Mouse (Mus musculus) intestine, postnatal 0 days (tissue): ENCODE data around the gene Zfp280d. TPM values are rescaled to one million over a fixed set of nuclear protein-coding genes. Genes with fewer than 3 reads are reported as not detected.

Experiments
- ATAC-seq: fragments of 200-750 bp; cut with Nextera tagmentation; 2 replicates; pipeline ENCODE4 v1.8.0; 2017; ENCODE audit warnings: mild to moderate bottlenecking, moderate TSS enrichment, moderate library complexity
- H3K27ac ChIP-seq: fragments of 300-500 bp; sonication (generic); 2 replicates; pipeline ENCODE4 v1.5.1; 2014; ENCODE audit warnings: mild to moderate bottlenecking, low read depth, low read length, moderate library complexity
- H3K27me3 ChIP-seq: fragments of 300-500 bp; sonication (generic); replicated peaks from 2 replicates; pipeline ENCODE4 v1.6.1; 2014; ENCODE audit warnings: low read length, mixed read lengths; ENCODE audit not compliant: control insufficient read depth, insufficient read depth
- H3K36me3 ChIP-seq: fragments of 300-500 bp; sonication (generic); 2 replicates; pipeline ENCODE4 v1.6.1; 2014; ENCODE audit warnings: mild to moderate bottlenecking, moderate library complexity; ENCODE audit not compliant: control insufficient read depth, insufficient read depth
- H3K4me1 ChIP-seq: fragments of 300-500 bp; sonication (generic); replicated peaks from 2 replicates; pipeline ENCODE4 v1.6.1; 2014; ENCODE audit warnings: antibody characterized with exemption, low read length, mixed read lengths; ENCODE audit not compliant: control insufficient read depth, insufficient read depth
- H3K4me2 ChIP-seq: fragments of 300-500 bp; sonication (generic); replicated peaks from 2 replicates; pipeline ENCODE4 v1.6.1; 2014; ENCODE audit warnings: low read depth, mild to moderate bottlenecking, moderate library complexity
- H3K4me3 ChIP-seq: fragments of 300-500 bp; sonication (generic); 2 replicates; pipeline ENCODE4 v1.5.1; 2014; ENCODE audit warnings: low read depth, low read length
- H3K9ac ChIP-seq: fragments of 300-500 bp; sonication (generic); 2 replicates; pipeline ENCODE4 v1.6.1; 2014; ENCODE audit warnings: mild to moderate bottlenecking, low read depth, low read length
- H3K9me3 ChIP-seq: fragments of 300-500 bp; sonication (generic); 2 replicates; pipeline ENCODE4 v1.6.1; 2016; ENCODE audit warnings: mixed run types; ENCODE audit not compliant: control insufficient read depth
- CTCF ChIP-seq: sonication (generic); IDR thresholded peaks from 2 replicates; pipeline ENCODE4 v1.5.1; 2016; ENCODE audit warnings: low read depth, mild to moderate bottlenecking, control low read depth, antibody characterized with exemption, moderate library complexity
- WGBS: fragments of 180-500 bp; shearing (Covaris S2); extraction: QIAGEN DNeasy Blood & Tissue Kit; methylation state at CpG from one replicate; pipeline ENCODE4 v1.1.7; 2014; 5-methylcytosine and 5-hydroxymethylcytosine counted together
- polyA plus RNA-seq: library from polyadenylated mRNA; unstranded; fragments of >200 nt; fragmentation: Nextera tagmentation; extraction: Ambion mirVana; gene quantifications from 2 replicates; pipeline ENCODE4 v1.2.1, GENCODE M21; 2015

Gene Zfp280d
- polyA plus RNA-seq, 1 experiment from 2014 or later: 11.5 TPM

GRCm38 (mm10) chr9:72408131-72408586 is 133.5 kb downstream of the Zfp280d start:
- Histone ChIP-seq H3K27me3 (no peaks in the 10 kb centered on the region), H3K27ac (no peak overlapping the region), H3K9ac (no peak overlapping the region), H3K36me3 (no peaks in the 10 kb centered on the region), H3K4me1 (no peaks in the 10 kb centered on the region), H3K4me3 (peak overlapping the region; percentile 34), H3K4me2 (peak overlapping the region; percentile 69), H3K9me3 (no peaks in the 10 kb centered on the region)
- peak; percentile 97 for TF ChIP-seq CTCF
- 9% methylated on average over 12 of the region's 12 CpGs for WGBS
- ATAC-seq: peak; percentile 66; the same call in 1 of the 2 replicates

- 47% methylated on average over 15 of the region's 15 CpGs for WGBS
- H3K36me3 ChIP-seq: no peaks in the 10 kb centered on the region
- H3K27me3 ChIP-seq: no peaks in the 10 kb centered on the region
- TF ChIP-seq CTCF: no peak
- no peak overlapping the region for H3K4me3 ChIP-seq
- no peak for ATAC-seq
- H3K27ac ChIP-seq: no peak overlapping the region
- no peaks in the 10 kb centered on the region for H3K9me3 ChIP-seq
- no peak overlapping the region for H3K9ac ChIP-seq
- H3K4me2 ChIP-seq: no peak overlapping the region
- H3K4me1 ChIP-seq: no peaks in the 10 kb centered on the region
Observed at GRCm38 (mm10) chr9:72409381-72410225, 134.9 kb downstream of the Zfp280d start.

GRCm38 (mm10) chr9:72411746-72412145 is 137.1 kb downstream of the Zfp280d start:
- no peak for ATAC-seq
- TF ChIP-seq CTCF: peak; percentile 61
- Histone ChIP-seq H3K27me3 (no peaks in the 10 kb centered on the region), H3K9me3 (no peaks in the 10 kb centered on the region), H3K4me2 (no peak overlapping the region), H3K27ac (no peak overlapping the region), H3K4me1 (no peaks in the 10 kb centered on the region), H3K4me3 (no peak overlapping the region), H3K36me3 (no peaks in the 10 kb centered on the region), H3K9ac (no peak overlapping the region)
- 95% methylated on average over 2 of the region's 2 CpGs for WGBS

Other genes with a start within 250 kb of the Zfp280d start
- 19.1 and 23.1 TPM in 2 replicates for gene Tcf12, start 163.0 kb upstream of the Zfp280d start, polyA plus RNA-seq
- 4.0 and 4.2 TPM in 2 replicates for gene Mns1, start 163.2 kb downstream of the Zfp280d start, polyA plus RNA-seq
- gene Tex9, start 217.4 kb downstream of the Zfp280d start, polyA plus RNA-seq: 7.7 and 10.7 TPM in 2 replicates